Mouse (Mus musculus): ENCODE measurements around the gene Zbtb44.

Gene Zbtb44

DNA sequence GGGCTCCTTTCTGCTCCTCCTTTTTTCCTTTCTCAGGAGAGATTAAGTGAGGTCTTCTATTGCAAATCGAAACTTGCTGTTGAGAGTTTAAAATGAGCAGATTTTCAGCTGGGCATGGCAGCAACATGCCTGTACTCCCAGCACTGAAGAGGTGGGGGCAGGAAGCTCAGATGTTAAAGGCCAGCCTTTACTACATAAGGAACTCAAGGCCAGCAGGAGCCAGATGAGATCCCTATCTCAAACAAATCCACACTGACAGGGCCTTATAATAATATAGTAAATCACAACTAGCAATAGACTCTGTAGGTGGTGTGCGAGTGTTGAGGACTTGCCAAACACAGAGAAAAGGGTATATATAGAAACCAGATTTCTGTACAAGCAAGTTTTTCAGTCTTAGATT, 28.3 kb downstream of the Zbtb44 start:
- DNase-seq (ENCODE audit: low read depth, low spot score): no peak

DNA sequence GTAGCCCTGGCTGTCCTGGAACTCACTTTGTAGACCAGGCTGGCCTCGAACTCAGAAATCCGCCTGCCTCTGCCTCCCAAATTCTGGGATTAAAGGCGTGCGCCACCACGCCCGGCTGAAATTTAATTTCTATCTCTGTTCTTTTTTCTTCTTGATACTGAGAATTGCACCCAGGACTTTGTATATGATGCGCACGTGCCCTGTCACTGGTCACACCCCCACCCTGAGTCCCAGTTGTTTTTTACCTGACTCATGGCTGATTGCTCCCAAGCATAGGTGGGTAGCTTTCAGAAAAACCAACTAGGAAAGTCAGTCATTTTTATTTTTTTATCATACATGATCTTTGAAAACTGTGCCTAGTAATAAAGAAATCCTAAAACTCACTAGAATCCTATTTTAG, 40.3 kb downstream of the Zbtb44 start:
- DNase-seq (ENCODE audit: low read depth, low spot score): no peak

DNA sequence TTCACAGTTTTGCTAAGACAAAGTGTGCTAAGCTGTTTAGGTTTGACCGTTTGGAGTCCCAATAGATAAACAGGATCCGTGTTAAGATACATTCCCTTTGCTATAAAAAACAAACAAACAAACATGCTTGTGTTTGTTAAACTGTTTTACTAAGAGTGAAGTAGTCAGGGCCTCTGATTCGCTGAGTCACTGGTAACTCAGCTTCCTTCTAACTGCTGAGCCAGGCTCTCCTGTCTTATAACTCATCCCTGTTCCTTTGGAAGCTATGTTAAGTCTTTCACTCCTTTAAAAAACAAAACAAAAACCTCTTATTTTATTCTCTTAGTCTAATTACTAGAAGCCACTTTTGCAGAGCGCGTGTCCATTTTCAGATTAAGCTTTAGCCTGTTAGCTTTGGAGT, 41.8 kb downstream of the Zbtb44 start:
- DNase-seq (ENCODE audit: low read depth, low spot score): no peak

DNA sequence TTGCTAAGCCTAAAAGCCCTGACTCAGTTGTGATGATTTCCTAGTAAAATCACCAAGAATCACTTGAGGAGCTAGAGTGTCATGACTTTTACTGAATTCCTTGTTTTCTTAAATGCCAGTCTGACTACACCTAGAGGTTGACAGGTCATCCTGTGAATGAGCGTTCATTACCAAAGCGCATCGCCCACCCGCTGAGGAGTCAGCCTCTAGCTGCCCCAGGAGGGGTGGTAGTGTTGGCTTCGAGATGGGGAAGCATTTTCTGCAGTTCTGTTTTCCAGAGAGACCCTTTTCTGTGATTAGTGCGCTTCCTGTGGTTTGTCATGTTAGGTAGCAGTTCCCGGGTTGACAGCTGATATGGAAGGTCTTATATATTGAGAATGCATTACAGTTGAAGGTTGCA, 43.4 kb downstream of the Zbtb44 start:
- no peak for DNase-seq (ENCODE audit: low read depth, low spot score)

DNA sequence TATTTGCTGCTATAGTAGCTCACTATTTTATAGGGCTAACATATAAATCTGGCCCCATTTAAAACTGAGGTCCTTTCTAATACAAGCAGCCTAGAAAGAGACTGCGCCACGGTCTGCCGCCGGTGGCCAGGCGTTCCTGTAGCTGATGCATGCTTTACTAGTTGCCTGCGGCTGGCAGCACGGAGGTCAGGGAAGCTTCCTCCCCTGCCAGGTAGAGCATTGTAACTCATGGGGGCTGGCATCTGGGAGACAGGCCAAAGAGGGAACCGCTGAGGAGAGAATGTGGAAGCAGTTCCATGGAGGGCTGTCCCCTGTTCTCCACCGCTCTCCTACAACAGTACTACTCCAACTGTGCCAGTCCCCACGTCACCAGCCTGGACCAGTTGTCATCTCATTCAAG, 44.4 kb downstream of the Zbtb44 start:
- no peak for DNase-seq (ENCODE audit: low read depth, low spot score)

DNA sequence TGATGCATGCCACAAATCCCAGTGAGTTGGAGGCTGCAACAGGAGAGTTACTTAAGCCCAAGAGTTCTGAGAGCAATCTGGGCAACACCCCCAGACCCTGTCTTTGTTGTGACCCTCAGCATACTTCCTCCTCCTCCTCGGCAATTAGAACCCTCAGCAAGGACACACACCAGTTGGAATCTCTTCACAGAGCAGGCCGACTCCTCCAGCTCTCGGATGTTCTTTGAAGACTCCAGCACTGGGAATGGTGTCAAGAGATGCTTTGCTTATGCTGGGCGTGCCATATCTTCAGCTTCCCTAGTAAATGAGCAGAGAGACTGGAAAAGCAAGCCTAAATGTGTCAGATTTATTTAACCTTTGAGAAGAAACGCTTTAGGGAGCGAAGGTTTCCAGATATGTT, 50.3 kb downstream of the Zbtb44 start:
- no peak for DNase-seq (ENCODE audit: low read depth, low spot score)

DNA sequence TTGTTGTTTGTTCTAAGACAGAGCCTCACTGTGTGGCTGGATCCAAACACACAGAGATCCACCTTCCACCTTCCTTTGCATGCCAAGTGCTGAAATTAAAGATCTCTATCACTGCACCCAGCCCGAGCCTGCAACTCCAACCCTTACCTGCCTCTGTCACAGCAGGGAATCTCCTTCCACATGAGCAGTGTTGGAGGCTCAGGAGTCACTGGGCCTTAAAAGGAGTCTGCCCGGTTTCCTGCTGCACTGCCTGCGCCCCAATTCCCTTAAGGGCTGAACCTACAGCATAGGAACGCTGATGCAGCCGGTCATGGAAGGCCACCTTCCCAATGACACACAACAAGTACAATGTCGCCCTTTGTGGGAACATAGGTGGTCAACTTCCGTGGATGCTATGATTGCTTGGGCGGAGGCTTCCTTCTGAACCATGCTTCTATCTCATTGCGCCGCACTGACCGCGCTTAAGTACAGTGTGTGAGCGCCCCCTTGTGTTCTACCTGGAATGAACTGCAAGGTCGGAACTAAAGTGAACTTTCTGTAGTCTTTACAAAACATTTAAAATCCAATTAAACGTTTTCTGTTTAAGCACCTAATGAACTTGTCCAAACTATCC, 51.7 kb downstream of the Zbtb44 start:
- DNase-seq (ENCODE audit: low read depth, low spot score): peak; percentile 83

DNA sequence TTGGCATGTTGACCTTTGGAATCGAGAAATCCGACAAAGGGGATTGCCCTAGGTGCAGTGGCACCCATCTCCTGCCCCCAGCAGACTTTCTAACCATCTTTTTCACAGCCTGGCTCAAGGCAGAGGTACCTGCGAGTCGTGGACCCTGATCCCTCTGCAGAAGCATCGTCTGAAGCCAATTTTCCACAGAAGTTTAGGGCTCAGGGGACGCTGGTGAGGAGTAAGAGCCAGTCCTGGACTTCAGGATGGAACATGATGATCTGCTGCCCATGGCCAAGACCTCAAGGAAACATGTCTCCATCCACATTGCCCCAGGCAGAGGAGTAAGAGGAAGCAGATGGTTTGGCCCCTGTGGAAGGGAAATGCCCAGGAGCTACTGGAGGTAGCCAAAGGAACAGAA, 52.3 kb downstream of the Zbtb44 start:
- no peak for DNase-seq (ENCODE audit: low read depth, low spot score)

DNA sequence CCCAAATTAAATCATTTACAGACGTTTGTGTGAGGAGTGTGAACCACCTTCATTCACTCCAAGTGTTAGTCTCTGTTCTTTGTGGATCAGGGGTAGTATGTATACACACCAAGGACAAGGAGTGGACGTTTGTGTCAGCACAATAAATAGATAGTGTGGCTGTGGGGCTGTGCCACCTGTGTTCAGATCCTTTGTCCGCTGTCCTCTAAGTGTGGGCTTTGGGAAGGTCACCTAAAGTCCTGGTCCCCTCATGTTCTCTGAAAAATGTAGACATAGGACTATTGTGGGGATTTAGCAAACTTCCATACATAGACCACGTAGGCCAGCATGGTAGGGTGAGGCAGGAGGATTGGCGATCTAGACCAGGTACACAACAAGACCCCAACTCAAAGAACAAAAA, 55.1 kb downstream of the Zbtb44 start:
- no peak for DNase-seq (ENCODE audit: low read depth, low spot score)

DNA sequence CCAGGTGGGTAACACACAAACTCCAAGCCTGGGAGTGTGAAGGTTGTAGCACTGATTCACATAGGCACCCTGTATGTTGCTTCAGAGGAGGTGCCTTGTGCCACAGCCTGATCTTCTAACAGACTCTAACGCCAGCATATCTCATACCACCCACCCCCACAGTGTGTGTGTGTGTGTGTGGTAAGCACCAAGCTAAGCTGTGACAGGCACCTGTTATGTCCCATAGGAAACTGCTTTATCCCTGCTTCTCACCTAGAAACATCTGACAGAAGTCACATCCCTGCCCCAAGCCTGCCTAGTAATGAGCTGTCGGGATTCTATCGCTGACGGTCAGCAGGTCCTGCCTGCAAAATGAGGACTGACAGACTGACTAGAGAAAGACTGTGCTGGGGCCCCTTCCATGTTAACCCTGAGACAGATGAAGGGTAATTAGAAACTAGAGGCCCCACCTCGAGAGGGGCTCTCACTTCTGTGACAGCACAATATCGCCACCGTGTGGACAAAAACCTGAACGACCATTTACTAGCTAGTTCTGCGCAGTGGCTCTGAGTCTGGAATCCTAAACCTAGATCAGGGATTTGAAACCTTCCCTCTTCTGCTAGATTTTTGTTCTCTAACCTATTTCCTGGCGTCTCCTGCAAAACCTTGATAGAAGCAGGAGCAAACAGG, 55.8 kb downstream of the Zbtb44 start:
- DNase-seq (ENCODE audit: low read depth, low spot score): peak; percentile 71

DNA sequence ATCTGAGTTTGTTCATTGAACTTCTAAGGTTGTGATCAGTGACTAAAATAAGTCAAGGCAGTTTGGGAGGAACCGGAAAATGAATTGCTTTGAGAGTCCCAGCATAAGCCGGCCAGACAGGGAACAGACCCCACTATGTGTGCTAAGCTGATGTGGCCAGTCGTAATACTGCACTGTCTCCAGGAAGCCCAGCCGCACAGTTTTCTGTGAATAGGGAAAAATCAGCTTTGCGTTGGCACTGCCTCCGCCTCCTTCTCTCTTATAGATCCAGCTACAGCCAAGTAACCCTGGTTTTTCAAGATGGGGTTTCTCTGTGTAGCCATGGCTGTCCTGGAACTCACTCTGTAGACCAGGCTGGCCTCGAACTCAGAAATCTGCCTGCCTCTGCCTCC, 56.3 kb downstream of the Zbtb44 start:
- DNase-seq (ENCODE audit: low read depth, low spot score): no peak

DNA sequence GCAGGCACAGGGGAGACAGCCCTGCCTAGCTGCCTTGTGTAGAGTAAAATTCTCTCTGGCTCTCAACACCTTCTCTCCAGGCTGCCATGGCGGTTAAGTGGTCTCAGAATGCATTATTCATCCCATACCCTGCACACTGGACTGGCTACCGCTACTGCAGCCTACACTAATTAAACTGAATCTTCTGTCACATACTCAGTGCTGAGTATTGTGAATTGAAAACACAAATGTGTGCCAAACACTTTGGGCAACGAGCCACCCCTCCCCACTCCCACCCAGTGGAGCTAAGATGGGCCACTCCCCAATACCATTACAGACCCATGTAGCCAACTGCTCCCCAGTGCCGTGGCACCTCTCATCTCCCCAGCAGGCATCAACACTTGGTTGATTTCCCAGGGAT, 57.0 kb downstream of the Zbtb44 start:
- DNase-seq (ENCODE audit: low read depth, low spot score): no peak

DNA sequence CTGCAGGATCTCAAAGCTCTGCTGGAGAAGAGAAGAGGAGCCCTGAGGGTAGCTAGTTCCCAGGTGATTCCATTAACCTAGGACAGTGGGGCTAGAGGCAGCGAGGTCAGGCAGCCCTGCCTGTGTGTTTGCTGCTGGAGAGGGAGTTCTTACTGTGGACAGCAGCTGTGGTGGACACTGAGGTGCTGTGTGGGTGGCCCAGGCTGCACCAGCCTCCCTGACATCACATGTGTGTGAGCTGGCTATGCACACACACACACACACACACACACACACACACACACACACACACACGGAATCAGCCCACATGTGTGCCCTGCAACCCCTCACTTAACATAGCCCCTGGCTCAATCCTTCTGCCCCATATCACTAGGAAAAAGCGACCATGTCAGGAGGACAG, 57.7 kb downstream of the Zbtb44 start:
- DNase-seq (ENCODE audit: low read depth, low spot score): no peak

DNA sequence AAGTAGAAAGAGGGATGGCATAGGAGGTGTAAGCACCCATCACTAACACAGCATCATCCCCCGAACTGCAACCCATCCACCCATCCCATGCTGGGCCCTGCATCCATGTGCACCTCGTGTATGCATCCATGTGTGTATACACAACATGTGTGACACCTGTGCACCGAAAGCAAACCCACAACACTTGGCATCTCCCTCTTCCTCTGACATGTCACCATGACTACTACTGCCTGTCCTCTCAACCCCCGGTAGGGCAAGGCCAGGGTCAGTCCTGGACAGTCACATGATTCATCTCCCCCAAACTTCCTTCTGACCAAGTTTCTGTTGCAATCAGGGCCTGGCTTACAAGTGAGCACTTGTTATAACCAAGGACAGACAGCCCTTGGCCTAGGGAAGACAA, 58.4 kb downstream of the Zbtb44 start:
- no peak for DNase-seq (ENCODE audit: low read depth, low spot score)

DNA sequence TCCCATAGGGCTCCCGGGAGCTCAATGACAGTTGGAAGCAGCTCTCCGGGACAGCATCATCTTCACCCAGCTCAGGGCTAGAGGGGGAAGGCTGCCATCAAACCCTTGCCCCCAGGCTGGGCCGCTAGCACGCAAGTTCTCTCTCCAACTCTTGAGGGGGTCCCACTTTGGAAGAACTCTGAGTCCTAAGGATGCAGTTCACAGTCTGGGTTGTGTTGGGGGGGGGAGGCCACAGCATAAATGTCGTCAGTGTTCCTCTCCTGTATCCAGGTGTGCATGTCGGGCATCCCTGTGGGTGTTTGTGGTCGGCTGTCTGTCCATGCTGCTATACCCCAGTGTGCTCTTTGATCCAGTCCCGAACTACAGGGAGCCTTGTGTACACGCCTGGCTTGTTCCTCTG, 59.1 kb downstream of the Zbtb44 start:
- DNase-seq (ENCODE audit: low read depth, low spot score): no peak

DNA sequence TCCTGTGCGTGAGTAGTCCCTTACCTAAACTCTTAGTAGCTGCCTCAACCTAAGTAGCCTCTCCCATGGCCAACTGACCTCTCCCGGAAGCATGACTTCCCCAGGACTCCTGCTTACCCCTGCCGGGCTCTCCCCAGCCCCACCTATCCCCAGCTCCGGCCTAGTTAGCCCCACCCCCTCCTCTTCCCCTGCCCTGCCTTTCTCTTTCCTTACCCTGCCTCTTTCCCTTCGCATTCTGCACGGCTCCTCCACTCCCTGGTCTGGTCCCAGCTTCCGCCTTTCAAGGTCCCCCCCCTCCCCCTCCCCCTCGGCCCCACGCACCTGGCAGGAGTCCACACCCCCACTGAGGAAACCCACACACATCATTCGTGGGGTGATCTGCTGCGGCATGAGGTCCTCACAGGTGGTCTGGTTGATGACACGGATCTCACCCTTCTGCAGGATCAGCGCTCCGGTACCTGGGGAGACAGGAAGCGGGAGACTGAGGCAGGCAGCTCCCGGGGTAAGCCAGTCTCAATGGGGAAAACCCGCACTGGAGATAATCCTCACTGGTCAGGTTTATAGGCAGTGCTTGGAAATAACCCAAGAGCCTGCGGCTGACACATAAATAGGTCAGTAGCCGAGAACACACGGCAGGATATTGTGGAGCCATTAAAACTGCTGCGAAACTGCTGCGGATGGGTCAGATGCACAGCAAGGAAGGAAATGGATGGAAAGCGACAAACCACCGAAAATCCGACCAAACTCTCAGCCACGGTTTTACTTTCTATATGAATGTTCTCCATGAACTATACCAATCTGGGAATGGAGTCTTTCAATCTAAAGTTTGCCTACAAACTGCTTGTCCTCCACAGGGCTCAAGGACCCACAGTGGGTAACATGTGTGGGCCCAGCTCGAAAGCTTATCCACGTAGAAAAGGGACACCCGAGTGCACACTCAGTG, 59.9 kb downstream of the Zbtb44 start:
- no peak for DNase-seq (ENCODE audit: low read depth, low spot score)

DNA sequence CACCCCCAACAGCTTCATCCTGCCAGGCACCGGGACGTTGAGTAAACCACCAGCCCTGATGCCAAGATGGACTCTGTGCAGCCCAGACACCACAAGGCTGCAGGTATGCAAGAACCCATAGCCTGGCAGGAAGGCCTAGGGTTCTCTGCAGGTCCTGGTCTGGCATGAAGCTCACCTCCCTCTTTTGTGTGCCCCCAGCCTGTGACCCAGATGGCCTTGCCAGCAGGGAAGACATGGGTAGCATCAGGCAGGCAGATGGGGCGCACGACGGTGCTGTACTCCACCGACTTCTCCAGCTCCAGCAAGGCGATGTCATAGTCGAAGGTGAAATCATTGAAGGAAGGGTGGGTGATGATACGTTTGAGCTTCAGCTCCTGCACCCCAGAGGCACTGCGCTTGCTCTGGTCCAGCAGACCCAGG, 60.7 kb downstream of the Zbtb44 start:
- DNase-seq (ENCODE audit: low read depth, low spot score): no peak

DNA sequence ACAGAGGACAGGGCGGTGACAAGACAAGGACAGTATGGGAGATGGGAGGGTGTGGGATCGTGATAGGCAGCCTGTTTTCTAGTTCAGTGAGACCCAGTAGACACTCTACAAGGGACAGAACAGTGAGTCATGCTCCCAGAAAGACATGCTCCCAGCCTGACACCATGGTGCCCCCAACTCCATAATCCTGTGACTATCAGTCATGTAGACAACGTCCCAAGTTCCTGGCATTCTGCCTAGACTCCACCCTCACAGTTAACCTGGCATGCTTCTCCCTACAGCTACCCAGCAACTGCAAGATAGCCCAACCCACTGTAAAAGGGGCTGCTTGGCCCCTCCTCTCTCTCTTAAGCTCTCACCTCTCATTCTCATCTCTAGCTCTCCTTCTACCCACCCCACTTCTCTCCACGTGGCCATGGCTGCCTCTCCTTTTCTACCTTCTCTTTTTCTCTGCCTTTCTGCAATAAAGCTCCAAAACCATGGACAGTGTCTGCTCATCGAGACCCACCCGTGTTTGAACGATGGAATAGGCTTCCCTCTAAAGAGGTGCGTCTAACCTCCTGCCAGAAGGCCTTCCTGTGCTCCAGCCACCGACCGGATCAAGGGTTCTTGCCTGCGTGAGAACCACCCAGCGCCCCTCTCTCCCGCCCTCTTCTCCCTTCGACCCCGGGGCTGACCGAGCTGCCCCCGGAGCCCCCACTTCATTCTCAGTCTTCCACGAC, 61.8 kb downstream of the Zbtb44 start:
- no peak for DNase-seq (ENCODE audit: low read depth, low spot score)

DNA sequence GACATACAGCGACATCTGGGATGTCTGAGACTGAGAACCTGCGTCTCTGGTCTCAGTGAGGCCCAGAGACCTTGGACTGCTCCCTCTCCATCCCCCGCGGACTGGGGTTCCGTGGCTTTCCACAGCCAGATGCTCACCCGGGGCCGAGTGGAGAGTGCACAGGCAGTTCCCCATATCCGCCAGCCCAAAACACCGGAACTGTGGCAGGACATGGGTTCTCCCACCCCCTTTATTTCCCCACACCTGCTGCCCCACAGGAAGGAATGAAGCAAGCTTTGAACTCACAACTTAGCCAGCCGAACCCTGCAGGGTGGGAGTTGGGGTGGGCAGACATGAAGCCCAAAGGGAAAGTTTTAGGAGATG, 62.4 kb downstream of the Zbtb44 start:
- DNase-seq (ENCODE audit: low read depth, low spot score): no peak

DNA sequence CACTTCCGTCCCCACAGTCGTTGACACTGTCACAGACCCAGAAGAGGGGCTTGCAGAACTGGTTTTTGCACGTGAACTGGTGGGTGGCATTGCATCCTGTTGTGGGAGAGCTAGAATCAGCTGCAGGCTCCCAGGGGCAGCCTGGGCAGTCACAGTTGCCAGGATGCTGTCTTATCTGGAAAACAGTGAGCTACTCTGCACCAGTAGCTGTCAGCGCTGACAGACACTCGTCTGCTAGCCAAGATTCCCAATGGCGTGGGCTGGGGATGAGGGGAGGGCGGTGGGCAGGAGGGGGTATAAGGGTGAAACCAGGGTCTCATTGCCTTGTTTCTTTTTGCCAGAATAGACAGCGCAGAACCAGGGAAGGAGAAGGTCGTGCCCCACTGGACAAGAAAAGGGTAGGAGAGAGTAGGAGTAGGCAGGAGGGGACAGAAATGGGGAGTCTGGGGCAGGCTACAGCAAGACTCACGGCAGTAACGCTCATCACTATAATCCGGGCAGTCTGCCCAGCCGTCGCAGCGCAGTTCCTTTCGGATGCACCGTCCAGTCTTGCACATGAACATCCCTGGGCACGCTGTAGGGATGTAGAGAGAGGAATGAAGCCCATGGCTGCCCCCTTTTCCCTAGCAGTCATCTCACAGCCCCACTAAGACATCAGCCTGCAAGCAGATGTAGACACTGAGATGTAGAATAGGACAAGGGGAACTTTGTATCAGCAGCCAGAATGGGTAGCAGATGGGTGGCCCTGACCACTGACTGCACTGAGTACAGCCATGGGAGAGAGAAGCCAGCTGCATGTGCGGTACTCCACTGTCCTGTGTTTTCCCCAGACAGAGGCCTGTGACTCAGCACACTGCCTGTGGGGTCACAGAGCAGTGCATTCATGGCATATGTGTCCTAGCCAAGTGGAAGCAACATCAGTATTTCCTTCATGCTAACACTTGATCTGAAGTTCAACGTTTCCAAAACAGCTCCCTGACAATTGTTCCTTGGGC, 66.9 kb downstream of the Zbtb44 start:
- no peak for DNase-seq (ENCODE audit: low read depth, low spot score)

DNA sequence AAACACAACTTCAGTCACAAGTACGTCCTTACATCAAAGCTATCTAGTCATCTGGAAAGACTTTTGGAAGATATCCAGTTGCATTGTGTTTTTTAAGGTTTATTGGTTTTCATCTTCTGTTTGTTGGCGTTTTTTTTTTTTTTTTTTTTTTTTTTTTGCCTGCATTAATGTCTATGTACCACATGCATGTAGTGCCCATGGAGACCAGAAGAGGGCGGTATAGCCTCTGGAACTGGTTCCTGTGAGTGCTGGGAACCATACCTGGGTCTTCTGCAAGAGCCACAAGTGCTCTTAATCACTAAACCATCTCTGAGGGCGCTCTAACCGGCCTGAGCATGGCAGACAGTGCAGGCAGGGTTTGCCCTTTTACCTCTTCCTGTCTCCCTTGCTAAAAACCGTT, 67.7 kb downstream of the Zbtb44 start:
- no peak for DNase-seq (ENCODE audit: low read depth, low spot score)

Data from CD4-positive, CD25-positive, alpha-beta regulatory T cell, adult 2 months (primary cell).